Mouse (Mus musculus) liver, postnatal 0 days (tissue): ENCODE measurements around the gene Ache. TPM values are rescaled to one million over a fixed set of nuclear protein-coding genes. Genes with fewer than 3 reads are reported as not detected.
A peak's percentile ranks its signal among the peaks of the same experiment; 100 is the strongest.
"Not testable (repeated sequence)": the region's sequence is repeated elsewhere in the genome, so short reads cannot be mapped to it uniquely, and the experiment has no call there.

Source experiments
- ATAC-seq: fragments of 200-750 bp; cut with Nextera tagmentation; 2 replicates; pipeline ENCODE4 v1.8.0; 2017; ENCODE audit warnings: mild to moderate bottlenecking, moderate library complexity
- DNase-seq: peaks from one replicate; pipeline ENCODE4 v3.0.0-alpha.2; 2016
- H3K27ac ChIP-seq: fragments of 300-500 bp; sonication (generic); 2 replicates; pipeline ENCODE4 v1.5.1; 2014; ENCODE audit warnings: antibody characterized with exemption, moderate library complexity, mild to moderate bottlenecking, low read depth
- H3K27me3 ChIP-seq: fragments of 300-500 bp; sonication (generic); 2 replicates; pipeline ENCODE4 v1.6.1; 2014; ENCODE audit warnings: low read length, control low read depth, mixed read lengths; ENCODE audit not compliant: insufficient read depth
- H3K36me3 ChIP-seq: fragments of 300-500 bp; sonication (generic); replicated peaks from 2 replicates; pipeline ENCODE4 v1.6.1; 2014; ENCODE audit warnings: mild to moderate bottlenecking, control low read depth, low read length, moderate library complexity, mixed read lengths; ENCODE audit not compliant: insufficient read depth
- H3K4me1 ChIP-seq: fragments of 300-500 bp; sonication (generic); 2 replicates; pipeline ENCODE4 v1.6.1; 2014; ENCODE audit warnings: antibody characterized with exemption, mild to moderate bottlenecking, control low read depth; ENCODE audit not compliant: insufficient read depth
- H3K4me2 ChIP-seq: fragments of 300-500 bp; sonication (generic); 2 replicates; pipeline ENCODE4 v1.6.1; 2014; ENCODE audit warnings: low read depth, mild to moderate bottlenecking, low read length, moderate library complexity, mixed read lengths
- H3K4me3 ChIP-seq: fragments of 300-500 bp; sonication (generic); 2 replicates; pipeline ENCODE4 v1.5.1; 2014; ENCODE audit warnings: low read depth, low read length
- H3K9ac ChIP-seq: fragments of 300-500 bp; sonication (generic); replicated peaks from 2 replicates; pipeline ENCODE4 v1.6.1; 2014; ENCODE audit warnings: mild to moderate bottlenecking, moderate library complexity
- H3K9me3 ChIP-seq: fragments of 300-500 bp; sonication (generic); 2 replicates; pipeline ENCODE4 v1.6.1; 2016; ENCODE audit warnings: mild to moderate bottlenecking, control low read depth, low read length, mixed read lengths
- CTCF ChIP-seq: sonication (generic); IDR thresholded peaks from 2 replicates; pipeline ENCODE4 v1.5.1; 2016; ENCODE audit warnings: antibody characterized with exemption, low read depth
- EP300 ChIP-seq: IDR thresholded peaks from 2 replicates; pipeline ENCODE4 v1.6.1; 2016; ENCODE audit warnings: antibody characterized with exemption, low read depth, mild to moderate bottlenecking
- WGBS: fragments of 180-500 bp; shearing (Covaris S2); extraction: QIAGEN DNeasy Blood & Tissue Kit; methylation state at CpG from one replicate; pipeline ENCODE4 v1.1.7; 2014; ENCODE audit not compliant: insufficient replicate concordance; 5-methylcytosine and 5-hydroxymethylcytosine counted together
- polyA plus RNA-seq: library from polyadenylated mRNA; unstranded; fragments of >200 nt; fragmentation: Nextera tagmentation; extraction: Ambion mirVana; gene quantifications from 2 replicates; pipeline ENCODE4 v1.2.1, GENCODE M21; 2015

The Ache gene
- 10.3 and 11.1 TPM in 2 replicates for polyA plus RNA-seq

GRCm38 (mm10) chr5:137287032-137287952, at the start of gene Ache:
Ache (plus strand) TSS chr5:137287519.
- DNase-seq (peak; percentile 40), ATAC-seq (no peak)
- Histone ChIP-seq H3K4me1 (peaks cover 24% of the 10 kb centered on the region), H3K27ac (peak within 1 kb of the TSS; percentile 56), H3K36me3 (no peaks in the 10 kb centered on the region), H3K4me3 (peak within 1 kb of the TSS; percentile 62), H3K9me3 (no peaks in the 10 kb centered on the region), H3K9ac (peak within 1 kb of the TSS; percentile 83), H3K27me3 (peaks cover 31% of the 10 kb centered on the region), H3K4me2 (peak within 1 kb of the TSS; percentile 99)
- 4% methylated on average over 39 of the region's 40 CpGs for WGBS
- TF ChIP-seq CTCF (no peak), EP300 (no peak)

- Histone ChIP-seq H3K9me3 (no peaks in the 10 kb centered on the region), H3K27ac (peak overlapping the region; percentile 13; the same call in 1 of the 2 replicates), H3K27me3 (no peaks in the 10 kb centered on the region), H3K9ac (no peak overlapping the region), H3K36me3 (no peaks in the 10 kb centered on the region), H3K4me1 (no peaks in the 10 kb centered on the region), H3K4me2 (0 out of 2 replicates have a peak overlapping the region, but pooled peaks have one; percentile 9), H3K4me3 (no peak overlapping the region)
- no peak for TF ChIP-seq CTCF
- TF ChIP-seq EP300: no peak
- 40% methylated on average over 14 of the region's 14 CpGs for WGBS
- DNase-seq: no peak
- ATAC-seq: no peak
These were observed 23.2 kb upstream of the Ache start for GRCm38 (mm10) chr5:137263897-137264720.

GRCm38 (mm10) chr5:137264787-137265186, 22.5 kb upstream of the Ache start:
- 56% methylated on average over 11 of the region's 11 CpGs for WGBS
- no peak overlapping the region for H3K9ac ChIP-seq

GRCm38 (mm10) chr5:137268131-137268910, 19.0 kb upstream of the Ache start:
- peak overlapping the region; percentile 39; the same call in 1 of the 2 replicates for H3K27ac ChIP-seq
- ATAC-seq (no peak; the same call in 1 of the 2 replicates), DNase-seq (no peak)
- no peak overlapping the region for H3K4me3 ChIP-seq
- no peaks in the 10 kb centered on the region for H3K4me1 ChIP-seq
- H3K4me2 ChIP-seq: peak overlapping the region; percentile 29
- H3K9me3 ChIP-seq: peaks cover 6% of the 10 kb centered on the region; the same call in 1 of the 2 replicates
- WGBS: 20% methylated on average over 18 of the region's 18 CpGs
- no peaks in the 10 kb centered on the region for H3K27me3 ChIP-seq
- no peak for TF ChIP-seq EP300
- TF ChIP-seq CTCF: no peak
- no peak overlapping the region for H3K9ac ChIP-seq
- H3K36me3 ChIP-seq: no peaks in the 10 kb centered on the region

More at GRCm38 (mm10) chr5:137264787-137265186, 22.5 kb upstream of the Ache start:
- no peak for TF ChIP-seq EP300
- H3K27ac ChIP-seq: 0 out of 2 replicates have a peak overlapping the region, but pooled peaks have one; percentile 13
- no peaks in the 10 kb centered on the region for H3K27me3 ChIP-seq
- no peak overlapping the region for H3K4me3 ChIP-seq
- H3K36me3 ChIP-seq: no peaks in the 10 kb centered on the region
- no peak for ATAC-seq
- H3K4me1 ChIP-seq: no peaks in the 10 kb centered on the region
- H3K9me3 ChIP-seq: no peaks in the 10 kb centered on the region
- H3K4me2 ChIP-seq: 0 out of 2 replicates have a peak overlapping the region, but pooled peaks have one; percentile 9
- no peak for DNase-seq

- no peak overlapping the region for H3K4me2 ChIP-seq
- no peak overlapping the region for H3K4me3 ChIP-seq
- no peak for DNase-seq
- no peak overlapping the region for H3K27ac ChIP-seq
- H3K9me3 ChIP-seq: peaks cover 6% of the 10 kb centered on the region; the same call in 1 of the 2 replicates
- no peaks in the 10 kb centered on the region for H3K4me1 ChIP-seq
- no peak for TF ChIP-seq EP300
- peak; percentile 57 for TF ChIP-seq CTCF
- no peaks in the 10 kb centered on the region for H3K27me3 ChIP-seq
- WGBS: 51% methylated on average over 18 of the region's 18 CpGs
- H3K36me3 ChIP-seq: no peaks in the 10 kb centered on the region
- no peak for ATAC-seq
- H3K9ac ChIP-seq: no peak overlapping the region
These were observed 9.7 kb upstream of the Ache start for GRCm38 (mm10) chr5:137277360-137278342.

GRCm38 (mm10) chr5:137284411-137284810, 2.9 kb upstream of the Ache start:
- H3K9ac ChIP-seq, H3K27ac ChIP-seq, DNase-seq, H3K4me2 ChIP-seq, H3K9me3 ChIP-seq, H3K4me3 ChIP-seq, ATAC-seq, H3K36me3 ChIP-seq: not testable (repeated sequence)
- 77% methylated on average over 4 of the region's 6 CpGs for WGBS
- Histone ChIP-seq H3K27me3 (peaks cover 23% of the 10 kb centered on the region), H3K4me1 (peaks cover 15% of the 10 kb centered on the region)
